Mouse (Mus musculus): ENCODE data around the gene F2r. TPM values are rescaled to one million over a fixed set of nuclear protein-coding genes. Genes with fewer than 3 reads are reported as not detected.

F2r gene
- polyA plus RNA-seq, 1 experiment from 2014 or later = 85.6 TPM

- no peak overlapping the region for H3K27ac ChIP-seq
- no peaks in the 10 kb centered on the region for H3K27me3 ChIP-seq (ENCODE audit: insufficient read depth, low read length)
- DNase-seq (ENCODE audit: low spot score) (no peak), ATAC-seq (replicated peaks; ENCODE audit: low FRiP score, low read depth) (no peak)
- WGBS = 74% methylated on average over 5 of the region's 5 CpGs
- H3K9ac ChIP-seq (ENCODE audit: low read depth, low read length) = no peak overlapping the region
- H3K4me1 ChIP-seq (replicated peaks; ENCODE audit: insufficient read depth, low read length) = no peaks in the 10 kb centered on the region
- H3K9me3 ChIP-seq (replicated peaks; ENCODE audit: low read length) = no peaks in the 10 kb centered on the region
- H3K4me3 ChIP-seq (replicated peaks; ENCODE audit: low read depth, low read length) = no peak overlapping the region
- H3K4me2 ChIP-seq (ENCODE audit: low read length) = no peak overlapping the region
- H3K36me3 ChIP-seq (ENCODE audit: insufficient read depth, low read length) = no peaks in the 10 kb centered on the region
- TF ChIP-seq CTCF (IDR thresholded peaks at IDR 0.05; ENCODE audit: low read depth) = no peak
These were observed 22.4 kb downstream of the F2r start for GRCm38 (mm10) chr13:95595921-95596320.

GRCm38 (mm10) chr13:95595411-95595810, 22.9 kb downstream of the F2r start:
- Histone ChIP-seq H3K9ac (ENCODE audit: low read depth, low read length) (no peak overlapping the region), H3K4me2 (ENCODE audit: low read length) (no peak overlapping the region), H3K27me3 (ENCODE audit: insufficient read depth, low read length) (no peaks in the 10 kb centered on the region), H3K27ac (no peak overlapping the region), H3K36me3 (ENCODE audit: insufficient read depth, low read length) (no peaks in the 10 kb centered on the region), H3K9me3 (replicated peaks; ENCODE audit: low read length) (no peaks in the 10 kb centered on the region), H3K4me3 (replicated peaks; ENCODE audit: low read depth, low read length) (no peak overlapping the region), H3K4me1 (replicated peaks; ENCODE audit: insufficient read depth, low read length) (no peaks in the 10 kb centered on the region)
- no peak for DNase-seq (ENCODE audit: low spot score)
- TF ChIP-seq CTCF (IDR thresholded peaks at IDR 0.05; ENCODE audit: low read depth) = no peak
- WGBS = 89% methylated on average over 7 of the region's 7 CpGs
- no peak for ATAC-seq (replicated peaks; ENCODE audit: low FRiP score, low read depth)

- no peak overlapping the region for H3K4me2 ChIP-seq (ENCODE audit: low read length)
- H3K9me3 ChIP-seq (replicated peaks; ENCODE audit: low read length) = no peaks in the 10 kb centered on the region
- ATAC-seq (replicated peaks; ENCODE audit: low FRiP score, low read depth) = no peak
- no peaks in the 10 kb centered on the region for H3K27me3 ChIP-seq (ENCODE audit: insufficient read depth, low read length)
- no peaks in the 10 kb centered on the region for H3K4me1 ChIP-seq (replicated peaks; ENCODE audit: insufficient read depth, low read length)
- DNase-seq (ENCODE audit: low spot score) = no peak
- H3K9ac ChIP-seq (ENCODE audit: low read depth, low read length) = no peak overlapping the region
- WGBS = 71% methylated on average over 10 of the region's 10 CpGs
- no peaks in the 10 kb centered on the region for H3K36me3 ChIP-seq (ENCODE audit: insufficient read depth, low read length)
- TF ChIP-seq CTCF (IDR thresholded peaks at IDR 0.05; ENCODE audit: low read depth) = no peak
- H3K27ac ChIP-seq = no peak overlapping the region
- H3K4me3 ChIP-seq (replicated peaks; ENCODE audit: low read depth, low read length) = no peak overlapping the region
These were observed 25.4 kb downstream of the F2r start for GRCm38 (mm10) chr13:95592860-95593259.

GRCm38 (mm10) chr13:95591606-95592005, 26.7 kb downstream of the F2r start:
- 89% methylated on average over 3 of the region's 3 CpGs for WGBS
- DNase-seq (ENCODE audit: low spot score) = no peak

GRCm38 (mm10) chr13:95587628-95588027, 30.7 kb downstream of the F2r start:
- DNase-seq (ENCODE audit: low spot score) (no peak), ATAC-seq (replicated peaks; ENCODE audit: low FRiP score, low read depth) (no peak)
- Histone ChIP-seq H3K4me1 (replicated peaks; ENCODE audit: insufficient read depth, low read length) (no peaks in the 10 kb centered on the region), H3K27me3 (ENCODE audit: insufficient read depth, low read length) (no peaks in the 10 kb centered on the region), H3K9me3 (replicated peaks; ENCODE audit: low read length) (no peaks in the 10 kb centered on the region), H3K36me3 (ENCODE audit: insufficient read depth, low read length) (no peaks in the 10 kb centered on the region), H3K27ac (no peak overlapping the region), H3K9ac (ENCODE audit: low read depth, low read length) (no peak overlapping the region), H3K4me2 (ENCODE audit: low read length) (no peak overlapping the region), H3K4me3 (replicated peaks; ENCODE audit: low read depth, low read length) (no peak overlapping the region)
- 90% methylated on average over 4 of the region's 4 CpGs for WGBS
- TF ChIP-seq CTCF (IDR thresholded peaks at IDR 0.05; ENCODE audit: low read depth) = no peak

More at GRCm38 (mm10) chr13:95591606-95592005, 26.7 kb downstream of the F2r start:
- ATAC-seq (replicated peaks; ENCODE audit: low FRiP score, low read depth) = no peak
- H3K4me2 ChIP-seq (ENCODE audit: low read length) = no peak overlapping the region
- no peaks in the 10 kb centered on the region for H3K36me3 ChIP-seq (ENCODE audit: insufficient read depth, low read length)
- no peaks in the 10 kb centered on the region for H3K9me3 ChIP-seq (replicated peaks; ENCODE audit: low read length)
- TF ChIP-seq CTCF (IDR thresholded peaks at IDR 0.05; ENCODE audit: low read depth) = no peak
- no peak overlapping the region for H3K27ac ChIP-seq
- H3K4me1 ChIP-seq (replicated peaks; ENCODE audit: insufficient read depth, low read length) = no peaks in the 10 kb centered on the region
- no peaks in the 10 kb centered on the region for H3K27me3 ChIP-seq (ENCODE audit: insufficient read depth, low read length)
- H3K9ac ChIP-seq (ENCODE audit: low read depth, low read length) = no peak overlapping the region
- no peak overlapping the region for H3K4me3 ChIP-seq (replicated peaks; ENCODE audit: low read depth, low read length)

GRCm38 (mm10) chr13:95584898-95585297, 33.4 kb downstream of the F2r start:
- no peak overlapping the region for H3K4me3 ChIP-seq (replicated peaks; ENCODE audit: low read depth, low read length)
- no peaks in the 10 kb centered on the region for H3K27me3 ChIP-seq (ENCODE audit: insufficient read depth, low read length)
- no peaks in the 10 kb centered on the region for H3K9me3 ChIP-seq (replicated peaks; ENCODE audit: low read length)
- ATAC-seq (replicated peaks; ENCODE audit: low FRiP score, low read depth) (no peak), DNase-seq (ENCODE audit: low spot score) (no peak)
- 83% methylated on average over 5 of the region's 5 CpGs for WGBS
- H3K9ac ChIP-seq (ENCODE audit: low read depth, low read length) = no peak overlapping the region
- H3K27ac ChIP-seq = no peak overlapping the region
- no peak overlapping the region for H3K4me2 ChIP-seq (ENCODE audit: low read length)
- H3K4me1 ChIP-seq (replicated peaks; ENCODE audit: insufficient read depth, low read length) = no peaks in the 10 kb centered on the region
- TF ChIP-seq CTCF (IDR thresholded peaks at IDR 0.05; ENCODE audit: low read depth) = no peak
- no peaks in the 10 kb centered on the region for H3K36me3 ChIP-seq (ENCODE audit: insufficient read depth, low read length)
